Mouse (Mus musculus) megakaryocyte, embryonic 14.5 days (primary cell): Measurements from ENCODE around the gene Tomm5.

Source experiments
- FLI1 ChIP-seq: IDR thresholded peaks from 2 replicates; pipeline ENCODE4 v1.6.1; 2012; ENCODE audit warnings: low read length, inconsistent platforms, mixed read lengths
- GATA1 ChIP-seq: IDR thresholded peaks from 3 replicates; pipeline ENCODE4 v1.6.1; 2012; ENCODE audit warnings: mixed read lengths, low read length, inconsistent platforms, borderline replicate concordance

DNA sequence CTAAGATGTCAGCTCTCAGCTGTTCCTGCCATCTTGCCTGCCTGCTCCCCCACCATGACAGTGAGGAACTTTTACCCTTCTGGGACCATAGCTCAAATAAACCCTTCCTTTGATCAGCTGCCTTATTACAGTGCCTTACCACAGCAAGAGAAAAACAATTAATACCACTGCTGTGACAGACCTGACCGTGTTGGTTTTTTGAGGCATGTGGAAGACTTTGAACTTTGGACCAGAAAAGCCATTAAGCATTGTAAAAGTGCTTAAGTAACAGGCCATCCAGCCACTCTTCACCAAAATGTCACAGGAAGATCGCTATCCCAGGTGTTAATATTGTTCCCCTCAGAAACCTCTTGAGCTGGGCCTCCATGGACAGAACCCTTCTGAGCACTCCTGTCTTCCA is 43.3 kb downstream of the Tomm5 start:
- no peak for TF ChIP-seq GATA1
- no peak for TF ChIP-seq FLI1
